Mouse (Mus musculus) E14TG2a.4 (cell line): ENCODE measurements around the gene Galnt18.

ENCODE experiments used
- CTCF ChIP-seq: conservative IDR thresholded peaks from 2 replicates; pipeline ENCODE4 v1.5.1; 2014; ENCODE audit warnings: low read length
- POU5F1 ChIP-seq: IDR thresholded peaks from 2 replicates; pipeline ENCODE4 v1.6.1; 2014; ENCODE audit warnings: low read length, borderline replicate concordance

GRCm38 (mm10) chr7:111515471-111515870 is 264.3 kb downstream of the Galnt18 start:
- TF ChIP-seq CTCF (no peak), POU5F1 (no peak)
